Mouse (Mus musculus) liver (tissue): Measurements from ENCODE around the gene Dync2li1.

Source experiments
- DNase-seq: peaks from one replicate; pipeline ENCODE4 v3.0.0-alpha.2; 2020; ENCODE audit warnings: mixed read lengths

The Dync2li1 gene

DNA sequence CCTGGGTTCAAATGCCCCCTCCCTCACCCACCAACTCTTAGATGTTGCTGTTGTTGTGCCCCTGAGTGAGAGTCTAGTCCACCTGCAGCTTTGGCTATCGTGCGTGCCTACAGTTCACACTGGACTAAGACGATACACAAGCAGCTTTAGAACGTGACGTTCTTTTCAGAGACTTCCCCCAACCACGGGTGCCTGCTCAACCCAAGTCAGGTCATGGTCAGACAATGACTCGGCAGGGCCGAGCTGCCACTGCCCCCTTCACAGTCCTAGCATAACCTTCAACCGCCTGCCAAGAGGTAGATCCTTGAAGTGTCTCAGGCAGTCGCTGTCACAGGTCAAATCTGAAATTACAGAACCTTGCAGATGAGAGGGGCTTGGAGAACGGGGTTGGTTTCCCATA lies 62.5 kb downstream of the Dync2li1 start:
- no peak for DNase-seq

DNA sequence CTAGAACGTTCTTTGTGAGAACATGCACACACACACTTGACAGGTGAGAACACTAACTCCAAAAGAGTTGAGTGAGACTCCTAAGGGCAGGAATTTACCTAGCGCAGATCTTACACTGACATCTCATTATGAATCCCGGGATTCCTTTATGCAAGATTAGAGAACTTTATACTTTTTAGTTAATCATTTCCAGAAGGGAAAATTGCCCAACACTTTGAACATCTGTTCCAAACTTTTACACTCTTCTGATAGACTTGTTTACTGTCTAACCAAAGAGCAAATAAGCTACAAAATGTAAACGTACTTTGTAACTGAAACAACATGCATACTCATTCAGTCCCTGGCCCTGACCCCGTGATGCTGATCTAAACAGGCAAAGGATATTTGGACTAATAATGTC lies 63.0 kb downstream of the Dync2li1 start:
- DNase-seq, result no peak

GRCm38 (mm10) chr17:84690111-84690510 lies 63.8 kb downstream of the Dync2li1 start:
- no peak for DNase-seq

GRCm38 (mm10) chr17:84693741-84694140 lies 67.4 kb downstream of the Dync2li1 start:
- no peak for DNase-seq

DNA sequence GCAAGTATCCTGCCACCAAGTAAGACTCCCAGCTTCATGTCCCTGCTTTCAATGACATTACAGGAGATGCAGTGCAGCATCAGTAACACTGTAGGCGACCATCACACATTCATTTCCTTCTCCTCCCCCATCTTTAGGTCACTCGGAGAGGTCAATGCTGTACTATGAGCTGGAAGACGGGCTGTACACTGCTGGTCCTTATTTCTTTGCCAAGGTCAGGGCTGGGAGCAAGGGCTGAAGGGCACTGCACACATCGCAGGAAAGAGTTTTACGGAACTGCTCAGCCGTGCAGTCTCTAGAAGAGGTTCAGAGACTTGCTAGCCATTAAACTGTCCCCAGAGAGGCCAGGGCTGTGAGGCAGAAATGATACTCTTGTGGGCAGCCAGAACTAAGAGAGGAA lies 70.2 kb downstream of the Dync2li1 start:
- no peak for DNase-seq

DNA sequence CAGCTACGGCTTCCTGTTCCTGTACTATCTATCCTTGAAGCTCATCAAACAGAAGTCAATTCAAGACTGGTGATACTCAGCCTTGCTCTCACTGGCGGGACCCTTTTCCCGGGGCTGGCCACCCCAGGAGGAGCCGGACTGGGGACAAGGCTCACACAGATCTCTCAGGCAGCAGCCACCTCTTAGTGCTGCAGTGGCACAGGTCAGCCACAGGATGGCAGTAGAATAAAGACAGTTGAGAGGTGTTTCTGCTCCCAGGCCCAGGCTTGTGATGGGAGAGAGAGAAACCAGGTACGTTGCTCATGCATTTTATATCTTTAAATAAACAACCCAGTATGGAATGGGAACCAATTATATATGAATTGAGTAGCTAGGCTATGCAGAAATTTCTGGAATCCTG lies 72.4 kb downstream of the Dync2li1 start:
- peak; percentile 65 for DNase-seq
